Mouse (Mus musculus) common myeloid progenitor, adult 5-6 weeks (primary cell): ENCODE measurements around the gene Ccnt2. TPM values are rescaled to one million over a fixed set of nuclear protein-coding genes. Genes with fewer than 3 reads are reported as not detected.

Experiments
- ATAC-seq: replicated peaks from 2 replicates; pipeline ENCODE4 v1.8.0; 2016; ENCODE audit warnings: low read depth, mild to moderate bottlenecking, moderate TSS enrichment, inconsistent platforms; ENCODE audit not compliant: poor library complexity, severe bottlenecking
- total RNA-seq: library from RNA; stranded (forward); fragments of 200-1000, 187-1606 nt; gene quantifications from 2 replicates; pipeline ENCODE4 v1.2.3, GENCODE M21; 2017

Gene Ccnt2
- total RNA-seq, 1 experiment from 2014 or later: 45.8 TPM

DNA sequence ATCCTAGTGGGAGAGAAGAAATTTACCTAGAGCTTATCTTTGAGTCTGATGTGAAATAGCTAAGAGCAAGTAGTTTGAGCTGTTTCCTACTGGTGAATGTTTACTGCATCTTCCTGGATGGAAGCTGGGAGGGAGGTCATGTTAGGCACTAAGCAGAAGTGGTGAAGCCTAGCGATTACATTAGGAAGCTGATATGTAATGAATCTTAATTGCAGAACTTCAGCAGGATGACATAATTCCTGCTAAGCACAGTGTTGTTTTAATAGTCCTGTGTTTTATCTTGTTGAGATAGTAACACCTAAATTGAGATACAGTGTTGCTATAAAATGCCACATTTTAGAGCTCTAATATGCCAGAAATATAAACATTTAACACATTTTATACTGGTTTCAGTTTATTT lies 11.9 kb downstream of the Ccnt2 start:
- ATAC-seq: peak; percentile 73

DNA sequence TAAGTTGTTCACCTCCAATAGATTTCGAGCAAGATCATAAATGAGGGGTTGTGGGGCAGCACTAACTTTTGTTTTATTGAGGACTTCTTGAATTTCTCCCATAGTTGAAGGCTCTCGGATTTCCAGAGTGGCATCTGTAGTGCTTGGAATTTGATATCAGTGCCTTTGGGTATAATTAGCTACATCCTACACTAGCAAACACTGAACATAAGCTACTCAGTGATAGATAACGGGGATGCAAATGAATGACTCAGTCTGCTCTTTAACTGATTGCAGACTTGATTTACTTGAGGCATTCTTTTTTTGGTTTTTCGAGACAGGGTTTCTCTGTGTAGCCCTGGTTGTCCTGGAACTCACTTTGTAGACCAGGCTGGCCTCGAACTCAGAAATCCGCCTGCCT lies 15.0 kb downstream of the Ccnt2 start:
- no peak for ATAC-seq

DNA sequence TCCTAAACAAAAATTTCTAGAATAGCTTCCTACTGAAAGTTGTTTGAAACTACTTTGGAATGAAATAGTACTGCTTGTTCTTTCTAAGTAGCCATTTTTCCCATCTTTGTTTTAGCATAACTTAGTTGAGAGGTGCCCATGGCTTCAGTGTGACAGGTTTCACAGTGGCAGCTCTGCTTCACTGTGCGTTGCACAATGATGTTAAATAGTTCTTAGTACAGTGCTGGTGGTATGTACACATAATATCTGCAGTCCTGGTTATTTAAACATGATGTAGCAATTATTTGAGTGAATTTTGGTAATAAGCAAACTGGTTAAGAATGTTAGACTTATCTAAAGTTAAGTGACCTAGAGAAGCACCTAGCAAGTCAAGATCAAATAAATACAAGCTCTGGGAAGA lies 19.5 kb downstream of the Ccnt2 start:
- ATAC-seq: no peak

GRCm38 (mm10) chr1:127795087-127795769 lies 21.3 kb downstream of the Ccnt2 start:
- ATAC-seq: no peak

DNA sequence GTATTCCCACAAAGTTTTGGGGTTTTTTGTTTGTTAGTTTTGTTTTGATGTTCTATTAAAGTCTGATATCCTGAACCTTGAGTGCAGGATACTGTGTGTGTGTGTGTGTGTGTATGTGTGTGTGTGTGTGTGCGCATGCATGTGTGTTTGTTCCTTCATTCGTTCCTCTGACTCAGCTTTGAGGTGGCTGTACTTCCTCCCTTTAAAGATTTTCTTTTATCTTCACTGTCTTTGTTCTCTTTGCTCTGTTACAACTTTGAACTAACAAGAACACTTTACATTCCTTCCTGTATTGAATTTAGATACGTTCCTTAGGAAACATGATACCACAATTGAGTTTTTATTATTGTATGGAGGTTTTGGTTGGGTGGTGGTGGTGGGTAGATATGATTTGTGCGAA lies 22.4 kb downstream of the Ccnt2 start:
- ATAC-seq: no peak

DNA sequence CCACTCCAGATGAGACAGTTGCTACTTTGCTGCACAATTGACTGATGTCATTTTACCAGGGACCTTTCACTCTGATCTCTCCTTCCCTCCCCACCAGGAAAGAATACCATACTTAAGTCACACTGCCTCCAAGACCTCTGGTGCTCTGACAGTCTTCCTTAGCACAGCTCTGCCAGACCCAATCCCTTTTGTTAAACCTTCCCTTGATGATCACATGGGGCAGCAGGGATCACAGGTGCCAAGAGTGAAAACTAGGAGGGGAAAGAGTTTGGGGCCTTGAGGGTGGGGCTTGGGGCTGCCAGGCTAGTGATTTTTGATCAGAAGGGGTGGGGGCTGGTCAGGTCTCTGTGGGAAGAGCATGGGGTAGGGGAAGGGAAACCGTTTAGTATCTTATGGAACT lies 22.8 kb downstream of the Ccnt2 start:
- ATAC-seq: no peak

DNA sequence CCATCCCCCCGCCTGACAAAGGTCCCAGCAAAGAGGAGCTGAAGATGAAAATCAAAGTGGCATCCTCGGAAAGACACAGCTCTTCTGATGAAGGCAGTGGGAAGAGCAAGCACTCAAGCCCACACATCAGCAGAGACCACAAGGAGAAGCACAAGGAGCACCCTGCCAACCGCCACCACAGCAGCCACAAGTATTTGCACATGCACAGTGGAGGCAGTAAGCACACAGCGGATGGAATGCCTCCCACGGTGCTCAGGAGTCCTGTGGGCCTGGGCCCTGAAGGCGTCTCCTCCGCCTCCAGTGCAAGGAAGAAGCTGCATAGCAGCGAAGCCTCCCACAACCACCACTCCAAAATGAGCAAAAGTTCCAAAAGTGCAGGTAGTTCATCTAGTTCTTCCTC lies 29.0 kb downstream of the Ccnt2 start:
- ATAC-seq: no peak

DNA sequence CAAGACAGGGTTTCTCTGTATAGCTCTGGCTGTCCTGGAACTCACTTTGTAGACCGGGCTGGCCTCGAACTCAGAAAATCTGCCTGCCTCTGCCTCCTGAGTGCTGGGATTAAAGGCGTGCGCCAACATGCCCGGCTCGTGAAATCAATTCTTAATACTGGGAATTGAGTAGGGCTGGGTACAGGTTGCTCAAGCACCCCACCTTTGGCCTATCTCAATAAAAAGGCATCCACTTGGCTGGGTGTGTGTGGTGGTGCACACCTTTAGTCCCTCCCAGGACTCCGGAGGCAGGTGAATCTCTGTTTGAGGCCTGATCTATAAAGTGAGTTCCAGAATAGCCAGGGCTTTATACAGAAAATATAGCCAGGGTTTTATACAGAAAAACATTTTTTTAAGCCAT lies 34.7 kb downstream of the Ccnt2 start:
- ATAC-seq: no peak

- no peak for ATAC-seq
These were observed 39.0 kb downstream of the Ccnt2 start for GRCm38 (mm10) chr1:127812929-127813328.

DNA sequence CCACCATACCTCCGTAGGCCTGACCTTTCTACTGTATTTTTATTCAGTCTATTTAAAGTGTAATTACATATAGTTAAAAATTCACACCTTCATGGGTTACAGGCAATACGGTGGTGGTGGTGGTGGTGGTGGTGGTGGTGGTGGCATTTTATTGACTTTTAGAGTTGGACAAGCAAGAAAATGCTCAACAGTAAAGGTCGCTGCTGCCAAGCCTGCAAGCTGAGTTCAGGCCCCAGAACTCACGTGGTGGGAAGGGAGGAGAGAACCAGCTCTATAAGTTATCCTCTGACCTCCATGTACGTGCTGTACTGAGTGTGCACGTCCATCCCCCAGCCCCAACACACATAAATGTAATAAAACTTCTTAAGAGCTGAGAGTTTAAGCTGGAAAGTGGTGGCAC lies 42.4 kb downstream of the Ccnt2 start:
- no peak for ATAC-seq

DNA sequence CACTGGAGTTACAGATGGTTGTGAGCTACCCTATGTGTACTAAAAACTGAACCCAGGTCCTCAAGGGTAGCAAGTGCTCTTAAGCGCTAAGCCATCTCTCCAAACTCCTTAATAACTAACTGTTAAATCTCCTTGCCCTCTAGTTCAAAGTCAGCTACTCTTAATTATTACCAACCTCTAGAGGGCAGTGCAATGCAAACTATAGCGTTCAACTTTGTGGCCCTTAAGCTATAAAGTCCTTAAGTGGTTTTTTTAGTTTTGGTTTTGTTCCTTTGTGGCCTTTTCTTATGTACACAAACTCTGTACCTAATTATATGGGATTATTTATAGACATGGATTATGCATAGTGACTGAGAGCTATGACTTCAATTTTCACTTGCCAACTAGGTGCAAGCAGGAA lies 53.4 kb downstream of the Ccnt2 start:
- peak; percentile 63 for ATAC-seq

GRCm38 (mm10) chr1:127830215-127830921 lies 56.4 kb downstream of the Ccnt2 start:
- peak; percentile 94 for ATAC-seq

DNA sequence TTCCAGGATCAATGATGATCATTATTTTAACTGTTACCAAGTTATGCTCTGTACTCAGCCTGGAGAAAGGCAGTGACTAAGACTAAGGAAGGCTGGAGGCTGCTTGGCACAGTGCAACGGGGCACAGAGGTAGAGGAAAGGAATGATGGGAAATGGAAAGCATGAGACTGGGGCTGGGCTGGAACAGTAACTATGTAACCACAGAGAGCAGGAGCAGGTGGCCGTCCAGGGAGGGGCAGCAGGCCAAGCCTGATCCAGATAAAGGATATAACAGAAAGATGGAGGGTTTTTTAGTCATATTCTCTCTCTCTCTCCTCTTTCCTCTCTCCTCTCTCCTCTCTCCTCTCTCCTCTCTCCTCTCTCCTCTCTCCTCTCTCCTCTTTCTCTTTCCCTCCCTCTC lies 59.8 kb downstream of the Ccnt2 start:
- no peak for ATAC-seq

GRCm38 (mm10) chr1:127834202-127834601 lies 60.2 kb downstream of the Ccnt2 start:
- no peak for ATAC-seq

- peak; percentile 88 for ATAC-seq
These were observed 62.7 kb downstream of the Ccnt2 start for GRCm38 (mm10) chr1:127836619-127837018.

GRCm38 (mm10) chr1:127838602-127839001 lies 64.6 kb downstream of the Ccnt2 start:
- no peak for ATAC-seq

DNA sequence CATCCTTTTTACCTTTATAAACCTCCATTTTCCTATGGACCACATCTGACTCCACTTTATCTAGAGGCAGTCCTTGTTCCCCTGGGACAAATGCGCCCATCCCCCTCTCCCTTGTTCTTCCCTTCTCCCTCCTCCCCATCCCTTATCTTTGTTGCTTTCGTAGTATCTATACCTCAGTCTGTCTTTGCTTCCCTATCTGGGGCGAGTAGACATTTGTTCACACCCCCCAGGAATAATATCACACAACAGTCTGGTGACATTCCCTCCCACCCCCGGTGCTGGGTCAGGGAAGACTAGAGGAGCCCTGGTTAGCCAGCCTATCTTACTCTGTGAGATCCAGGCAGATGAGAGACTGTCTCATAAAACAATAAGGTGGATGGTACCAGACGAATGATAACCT lies 71.5 kb downstream of the Ccnt2 start:
- no peak for ATAC-seq

DNA sequence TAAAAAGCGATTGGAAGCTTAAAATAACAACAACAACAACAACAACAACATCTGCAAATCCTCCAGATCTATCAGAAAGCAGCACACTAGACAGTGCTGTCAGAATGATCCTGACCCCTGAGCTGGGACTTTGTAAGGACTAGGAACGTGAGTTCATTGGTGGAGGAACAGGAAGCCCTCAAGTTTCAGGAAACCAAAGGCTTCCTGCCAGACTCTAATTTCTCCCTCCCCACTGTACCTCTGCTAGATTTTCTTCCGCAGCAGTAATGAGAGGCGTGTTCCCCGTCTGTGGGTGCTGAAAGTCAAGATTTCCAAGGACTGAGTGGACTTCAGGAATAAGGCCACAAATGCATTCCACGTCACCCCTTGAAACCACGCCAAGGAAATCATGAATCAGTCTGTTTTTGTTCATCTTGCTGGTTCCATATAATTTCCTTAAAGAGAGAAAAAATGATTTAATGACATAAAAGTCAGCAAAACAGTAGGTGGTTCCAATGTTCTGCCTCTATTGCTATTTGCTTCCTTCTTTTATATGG lies 76.2 kb downstream of the Ccnt2 start:
- ATAC-seq: peak; percentile 98

DNA sequence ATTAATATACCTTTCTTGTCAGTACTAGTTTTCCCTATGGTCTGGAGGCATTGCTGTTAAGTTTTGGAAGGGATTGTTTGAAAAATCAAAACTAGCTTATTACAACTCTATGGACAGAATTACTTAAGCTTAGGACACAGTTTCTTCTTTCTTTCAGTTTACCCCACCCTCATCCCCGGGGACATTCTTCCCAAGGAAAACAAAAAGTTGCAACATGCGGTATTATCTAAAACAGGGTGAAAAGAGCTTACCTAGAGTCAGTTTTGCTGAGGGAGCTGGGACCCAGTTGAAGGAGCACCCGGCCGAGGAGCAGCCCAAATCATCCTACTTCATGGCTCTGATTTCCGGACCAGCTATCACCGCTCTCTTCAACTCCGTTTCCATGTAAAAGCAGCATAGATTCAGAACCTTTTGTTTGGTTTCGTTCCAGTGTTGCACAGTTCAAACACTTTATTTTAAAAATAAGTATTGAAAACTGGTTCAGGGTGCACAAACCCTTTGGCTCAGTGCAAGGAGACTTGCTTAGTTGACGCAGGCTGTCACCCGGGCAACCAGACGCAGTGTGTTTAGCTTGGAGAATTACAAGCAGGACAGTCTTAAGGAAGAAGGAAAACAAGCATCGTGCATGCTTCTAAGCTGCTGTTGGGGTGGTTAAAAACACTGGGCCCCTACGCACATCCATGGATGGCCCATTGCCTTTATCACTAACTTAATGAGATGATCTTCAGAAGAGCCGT lies 80.7 kb downstream of the Ccnt2 start, which contains the start of gene Map3k19:
Map3k19 (minus strand) TSS at position 546 of the 737 bp plus-strand sequence.
- no peak for ATAC-seq
